Mouse (Mus musculus) intestine, embryonic 16.5 days (tissue): Measurements from ENCODE around the gene Naaladl1. TPM values are rescaled to one million over a fixed set of nuclear protein-coding genes. Genes with fewer than 3 reads are reported as not detected.

Source experiments
- ATAC-seq: fragments of 200-750 bp; cut with Nextera tagmentation; 2 replicates; pipeline ENCODE4 v1.8.0; 2017; ENCODE audit warnings: moderate TSS enrichment, moderate library complexity
- H3K27ac ChIP-seq: fragments of 300-500 bp; sonication (generic); 2 replicates; pipeline ENCODE4 v1.5.1; 2014; ENCODE audit warnings: mild to moderate bottlenecking, low read length
- H3K27me3 ChIP-seq: fragments of 300-500 bp; sonication (generic); replicated peaks from 2 replicates; pipeline ENCODE4 v1.6.1; 2014; ENCODE audit warnings: low read length, control low read depth, mixed read lengths; ENCODE audit not compliant: control insufficient read depth, insufficient read depth
- H3K36me3 ChIP-seq: fragments of 300-500 bp; sonication (generic); 2 replicates; pipeline ENCODE4 v1.6.1; 2014; ENCODE audit warnings: low read length, control low read depth; ENCODE audit not compliant: control insufficient read depth, insufficient read depth
- H3K4me1 ChIP-seq: fragments of 300-500 bp; sonication (generic); 2 replicates; pipeline ENCODE4 v1.6.1; 2014; ENCODE audit warnings: low read length, control low read depth, mixed read lengths; ENCODE audit not compliant: control insufficient read depth, insufficient read depth
- H3K4me2 ChIP-seq: fragments of 300-500 bp; sonication (generic); 2 replicates; pipeline ENCODE4 v1.6.1; 2014; ENCODE audit warnings: low read depth, low read length, control low read depth
- H3K4me3 ChIP-seq: fragments of 300-500 bp; sonication (generic); 2 replicates; pipeline ENCODE4 v1.5.1; 2014; ENCODE audit warnings: mild to moderate bottlenecking, low read length
- H3K9ac ChIP-seq: fragments of 300-500 bp; sonication (generic); 2 replicates; pipeline ENCODE4 v1.6.1; 2014; ENCODE audit warnings: low read depth, low read length
- H3K9me3 ChIP-seq: fragments of 300-500 bp; sonication (generic); 2 replicates; pipeline ENCODE4 v1.6.1; 2016; ENCODE audit warnings: low read length, control low read depth; ENCODE audit not compliant: control insufficient read depth
- WGBS: fragments of 180-500 bp; shearing (Covaris S2); extraction: QIAGEN DNeasy Blood & Tissue Kit; methylation state at CpG from one replicate; pipeline ENCODE4 v1.1.7; 2014; 5-methylcytosine and 5-hydroxymethylcytosine counted together
- polyA plus RNA-seq: library from polyadenylated mRNA; unstranded; fragments of >200 nt; fragmentation: Nextera tagmentation; extraction: Ambion mirVana; gene quantifications from 2 replicates; pipeline ENCODE4 v1.2.1, GENCODE M21; 2015

The Naaladl1 gene
- polyA plus RNA-seq, 1 experiment from 2014 or later: 71.9 TPM

DNA sequence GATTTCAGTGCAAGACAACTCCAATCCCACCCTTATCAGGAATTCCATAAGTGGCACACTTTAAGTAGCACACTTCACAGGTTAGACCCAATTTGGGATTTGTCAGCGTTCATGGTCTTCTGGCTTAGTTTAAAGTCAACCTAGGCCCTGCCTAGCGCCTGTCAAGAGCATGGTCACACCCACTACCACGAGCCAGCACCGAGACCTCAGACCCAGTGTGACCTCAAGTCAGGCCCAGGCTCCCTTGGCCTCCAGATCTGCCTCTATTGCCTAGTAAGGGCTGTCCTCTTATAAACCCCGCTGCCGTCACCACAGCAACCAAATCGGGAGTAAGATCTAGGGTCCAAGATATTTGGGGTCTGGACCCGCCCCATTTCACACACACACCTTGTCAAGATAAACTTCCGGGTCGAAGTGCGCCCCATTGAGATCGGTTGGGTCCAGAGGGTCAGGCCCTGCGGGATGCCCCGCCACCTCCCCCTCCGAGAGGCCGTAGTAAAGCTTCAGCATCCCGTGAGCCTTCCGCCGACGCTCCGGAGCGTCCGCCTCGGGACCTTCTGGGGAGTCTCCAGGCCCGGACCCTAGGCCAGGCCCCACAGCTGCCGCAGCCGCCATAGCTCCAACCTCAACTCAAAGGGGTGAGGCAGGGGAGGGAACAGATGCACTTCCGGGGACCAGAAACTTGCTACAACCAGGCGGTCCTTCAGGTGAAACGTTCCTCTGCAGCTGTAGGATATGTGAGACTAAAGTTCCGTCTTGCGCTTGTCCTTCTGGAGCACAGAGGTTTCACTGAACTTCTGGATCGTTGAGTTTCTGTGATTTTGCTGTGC lies 28.8 kb upstream of the Naaladl1 start, which contains the start of gene Vps51:
Gene Vps51 (minus strand): TSS at position 668 of the 830 bp plus-strand sequence.
- peak; percentile 94 for ATAC-seq
- WGBS: under 1% methylated on average over 33 of the region's 33 CpGs
- Histone ChIP-seq H3K9me3 (no peaks in the 10 kb centered on the region), H3K4me2 (peak within 1 kb of the TSS; percentile 75), H3K27ac (peak within 1 kb of the TSS; percentile 88), H3K4me3 (peak within 1 kb of the TSS; percentile 93), H3K27me3 (no peaks in the 10 kb centered on the region), H3K36me3 (peaks cover 8% of the 10 kb centered on the region), H3K9ac (peak within 1 kb of the TSS; percentile 93), H3K4me1 (peaks cover 7% of the 10 kb centered on the region)

DNA sequence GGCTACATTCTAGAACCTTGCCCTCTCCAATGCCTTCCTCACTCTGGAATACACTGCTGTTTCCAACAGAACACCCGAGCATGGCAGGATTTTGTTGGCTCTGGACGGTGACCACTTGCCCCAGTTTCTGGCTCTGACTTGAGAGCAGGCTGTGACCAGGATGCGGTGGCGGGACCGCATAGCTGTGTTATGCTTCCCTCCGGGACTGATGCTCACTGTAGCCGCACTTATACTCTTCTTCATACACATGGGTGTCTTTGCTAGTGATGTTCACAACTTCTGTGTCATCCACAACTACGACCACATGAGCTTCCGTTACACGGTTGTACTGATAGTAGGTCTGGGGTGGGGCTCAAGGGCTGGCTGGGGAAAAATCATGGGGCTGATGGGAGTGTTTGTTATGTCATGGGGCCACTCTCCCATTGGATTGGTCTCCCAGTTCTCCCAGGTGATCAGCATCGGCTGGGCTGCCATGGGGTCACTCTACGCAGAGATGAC lies 25.6 kb upstream of the Naaladl1 start, which contains the start of gene Tmem262:
Gene Tmem262 (plus strand): TSS at position 51 of the 498 bp plus-strand sequence.
- Histone ChIP-seq H3K27me3 (no peaks in the 10 kb centered on the region), H3K9ac (no peak within 1 kb of the TSS), H3K36me3 (peaks cover 2% of the 10 kb centered on the region), H3K4me3 (no peak within 1 kb of the TSS), H3K4me2 (no peak within 1 kb of the TSS), H3K4me1 (peaks cover 14% of the 10 kb centered on the region), H3K9me3 (no peaks in the 10 kb centered on the region), H3K27ac (no peak within 1 kb of the TSS)
- no peak for ATAC-seq
- WGBS: 92% methylated on average over 12 of the region's 12 CpGs

DNA sequence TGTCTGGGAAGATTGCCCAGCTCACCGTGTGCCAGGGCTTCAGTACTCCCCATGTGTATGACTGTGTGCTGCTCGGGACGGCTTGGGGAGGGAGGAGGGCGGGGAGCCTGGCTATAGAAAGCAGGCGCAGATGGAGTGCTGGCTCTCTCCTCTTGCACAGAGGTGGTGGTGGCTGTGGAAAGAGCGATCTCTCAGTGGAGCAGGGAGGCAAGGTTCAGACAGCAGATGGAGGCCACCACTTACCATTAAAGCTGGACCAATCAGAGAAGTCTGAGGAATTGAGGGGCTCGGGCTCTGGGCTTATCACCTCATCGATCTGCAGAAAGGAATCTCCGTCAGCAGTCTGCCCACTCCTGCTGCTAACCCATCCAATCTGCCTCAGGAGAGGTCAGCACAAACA lies 23.4 kb upstream of the Naaladl1 start, which contains the start of gene Gm28374:
Gene Gm28374 (minus strand): TSS at position 101 of the 400 bp plus-strand sequence.
- H3K4me1 ChIP-seq: peaks cover 11% of the 10 kb centered on the region
- no peak within 1 kb of the TSS for H3K4me3 ChIP-seq
- H3K4me2 ChIP-seq: no peak within 1 kb of the TSS
- H3K9ac ChIP-seq: no peak within 1 kb of the TSS
- no peaks in the 10 kb centered on the region for H3K9me3 ChIP-seq
- no peak for ATAC-seq
- WGBS: 88% methylated on average over 9 of the region's 9 CpGs
- no peak within 1 kb of the TSS for H3K27ac ChIP-seq
- no peaks in the 10 kb centered on the region for H3K27me3 ChIP-seq
- peaks cover 2% of the 10 kb centered on the region for H3K36me3 ChIP-seq

DNA sequence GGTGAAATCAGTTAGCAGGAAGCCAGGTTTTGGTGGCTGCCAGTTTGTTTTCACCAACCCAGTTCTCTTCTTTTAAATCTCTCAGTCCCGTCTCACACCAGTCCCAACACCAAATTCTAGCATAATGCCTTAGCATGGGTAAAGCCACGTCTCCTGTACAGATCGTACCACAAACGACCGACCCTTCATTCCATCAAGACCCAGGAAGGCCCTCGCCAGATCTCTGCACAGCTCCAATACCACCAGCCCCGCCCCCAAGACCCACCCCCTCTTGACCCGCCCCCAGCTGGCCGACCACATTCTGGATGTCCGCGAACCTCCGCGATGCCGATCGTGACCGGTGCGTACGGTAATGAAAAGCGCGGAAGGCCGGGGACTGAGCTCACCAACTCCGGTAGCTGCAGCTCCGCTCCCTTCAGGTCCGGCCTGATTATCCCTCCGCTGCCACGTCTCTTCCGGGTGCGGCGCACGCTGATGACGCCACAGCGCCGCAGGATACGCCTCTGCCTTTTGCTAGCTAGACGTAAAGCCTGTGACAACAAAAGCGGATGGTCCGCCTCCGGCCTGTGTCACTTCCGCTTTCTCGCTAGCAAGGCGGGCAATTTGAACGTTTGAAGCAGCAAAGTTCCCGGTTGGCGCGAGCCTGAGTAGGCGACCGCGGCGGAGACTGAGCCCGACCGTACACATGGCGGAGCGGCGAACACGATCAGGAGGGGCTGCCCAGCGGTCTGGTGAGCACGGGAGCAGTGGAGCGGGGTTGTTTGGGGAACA lies 20.9 kb upstream of the Naaladl1 start, which contains the start of the genes Zfpl1 and Cdca5:
Gene Zfpl1 (minus strand): TSS at position 479 of the 771 bp plus-strand sequence.
Gene Cdca5 (plus strand): TSS at position 506 of the 771 bp plus-strand sequence.
- under 1% methylated on average over 58 of the region's 58 CpGs for WGBS
- H3K27me3 ChIP-seq: no peaks in the 10 kb centered on the region
- ATAC-seq: peak; percentile 92
- no peaks in the 10 kb centered on the region for H3K9me3 ChIP-seq
- peak within 1 kb of the TSS; percentile 81 for H3K4me3 ChIP-seq
- H3K36me3 ChIP-seq: peaks cover 2% of the 10 kb centered on the region
- peak within 1 kb of the TSS; percentile 73 for H3K27ac ChIP-seq
- H3K4me1 ChIP-seq: peaks cover 11% of the 10 kb centered on the region
- H3K4me2 ChIP-seq: peak within 1 kb of the TSS; percentile 93
- H3K9ac ChIP-seq: peak within 1 kb of the TSS; percentile 80

DNA sequence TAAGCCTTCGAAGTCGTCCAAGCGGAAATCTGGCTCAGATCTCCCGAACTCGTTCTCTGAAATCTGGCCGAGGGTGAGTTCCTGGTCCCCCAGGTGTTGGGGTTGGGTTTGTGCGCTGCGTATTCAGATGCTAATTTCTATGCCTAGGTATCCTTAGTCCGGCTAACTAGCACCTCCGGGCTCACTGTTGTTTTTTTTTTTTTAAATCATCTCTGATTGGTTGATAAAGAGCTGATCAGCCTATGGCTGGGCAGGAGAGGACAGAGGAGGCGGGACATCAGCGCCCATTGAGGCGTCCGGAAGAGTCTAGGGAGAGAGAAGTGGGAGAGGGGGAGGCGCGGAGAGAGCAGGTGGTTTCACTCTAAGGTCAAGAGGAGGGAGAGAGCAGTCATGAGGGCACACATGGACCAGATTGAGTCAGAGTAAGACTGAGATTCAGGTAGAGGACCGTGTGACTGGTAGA lies 20.1 kb upstream of the Naaladl1 start:
- Histone ChIP-seq H3K36me3 (peaks cover 8% of the 10 kb centered on the region), H3K9ac (peak overlapping the region; percentile 80), H3K4me2 (peak overlapping the region; percentile 81), H3K9me3 (no peaks in the 10 kb centered on the region), H3K4me1 (peaks cover 11% of the 10 kb centered on the region), H3K4me3 (peak overlapping the region; percentile 81), H3K27me3 (no peaks in the 10 kb centered on the region), H3K27ac (peak overlapping the region; percentile 73)
- ATAC-seq: peak; percentile 78
- 0% methylated on average over 17 of the region's 17 CpGs for WGBS

DNA sequence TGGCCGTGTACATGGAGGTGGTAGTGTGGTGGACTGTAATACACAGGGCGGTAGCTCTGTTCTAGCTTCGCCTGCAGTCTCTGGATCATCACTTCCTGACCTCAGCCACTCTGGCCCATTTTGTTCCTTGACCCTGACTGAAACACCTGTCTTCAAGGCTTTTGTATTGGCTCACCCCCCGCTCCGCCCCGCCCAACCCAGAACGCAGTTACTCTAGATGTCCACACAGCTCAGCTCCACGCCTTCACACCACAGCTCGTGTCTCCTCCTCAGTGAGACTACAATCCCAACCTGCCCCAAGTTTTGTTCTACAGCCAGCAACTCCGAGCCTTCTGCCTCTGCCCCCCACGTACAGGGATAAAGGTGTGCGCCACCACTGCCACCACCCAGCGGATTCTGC lies 16.7 kb upstream of the Naaladl1 start:
- WGBS: 86% methylated on average over 13 of the region's 13 CpGs

DNA sequence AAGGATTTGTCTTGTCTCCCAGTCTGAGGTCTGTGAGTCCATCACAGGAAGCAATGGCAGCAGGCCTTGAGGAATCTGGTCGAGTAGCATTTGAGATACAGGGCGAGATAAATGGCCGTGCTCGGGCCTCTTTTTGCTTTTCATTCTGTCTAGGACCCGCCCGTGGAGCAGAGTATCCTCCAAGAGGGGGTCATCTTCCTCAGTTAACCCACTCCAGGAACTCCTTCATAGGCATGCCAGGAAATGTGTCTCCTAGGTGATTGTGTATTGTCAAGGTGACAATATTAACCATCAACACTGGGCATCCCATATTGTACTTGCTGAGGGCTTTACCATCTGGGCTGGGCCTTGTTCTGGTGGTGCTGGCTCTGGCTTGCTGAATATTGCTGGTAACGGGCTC lies 11.5 kb upstream of the Naaladl1 start, which contains the start of gene AC131692.1:
Gene AC131692.1 (plus strand): TSS at position 301 of the 400 bp plus-strand sequence.
- H3K4me1 ChIP-seq: no peaks in the 10 kb centered on the region
- peaks cover 9% of the 10 kb centered on the region; the same call in 1 of the 2 replicates for H3K36me3 ChIP-seq
- H3K27ac ChIP-seq: no peak within 1 kb of the TSS
- no peak within 1 kb of the TSS for H3K4me2 ChIP-seq
- ATAC-seq: no peak
- WGBS: 85% methylated on average over 7 of the region's 7 CpGs
- H3K9ac ChIP-seq: no peak within 1 kb of the TSS
- H3K9me3 ChIP-seq: no peaks in the 10 kb centered on the region
- no peak within 1 kb of the TSS for H3K4me3 ChIP-seq
- no peaks in the 10 kb centered on the region for H3K27me3 ChIP-seq

More for the DNA sequence above, 16.7 kb upstream of the Naaladl1 start:
- Histone ChIP-seq H3K4me1 (peaks cover 9% of the 10 kb centered on the region), H3K36me3 (peaks cover 7% of the 10 kb centered on the region; the same call in 1 of the 2 replicates), H3K4me2 (no peak overlapping the region), H3K4me3 (no peak overlapping the region), H3K27ac (no peak overlapping the region), H3K9ac (no peak overlapping the region), H3K9me3 (no peaks in the 10 kb centered on the region), H3K27me3 (no peaks in the 10 kb centered on the region)
- no peak for ATAC-seq

DNA sequence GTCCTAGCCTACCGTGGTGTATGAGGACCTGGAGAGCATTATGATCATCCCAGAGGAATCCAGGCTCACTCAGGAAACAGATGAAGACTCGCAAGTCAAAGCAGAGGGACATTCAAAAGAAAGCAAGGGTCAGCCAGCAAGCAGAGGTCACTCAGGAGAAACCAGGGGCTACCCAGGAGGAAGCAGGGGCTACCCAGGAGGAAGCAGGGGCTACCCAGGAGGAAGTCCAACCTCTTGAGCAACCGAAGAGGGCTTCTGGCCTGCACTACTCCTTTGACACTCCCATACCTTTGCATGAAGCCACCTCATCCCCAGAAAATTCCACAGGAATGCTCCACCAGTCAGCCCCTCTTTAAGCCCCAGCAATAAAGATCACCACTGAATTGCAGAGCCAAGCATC lies 7.7 kb upstream of the Naaladl1 start:
- WGBS: 95% methylated on average over 3 of the region's 3 CpGs
- Histone ChIP-seq H3K4me1 (0 out of 2 replicates have a peak, but pooled peaks cover 2% of the 10 kb centered on the region), H3K27ac (no peak overlapping the region), H3K9ac (no peak overlapping the region), H3K9me3 (no peaks in the 10 kb centered on the region), H3K4me3 (no peak overlapping the region), H3K27me3 (no peaks in the 10 kb centered on the region), H3K4me2 (no peak overlapping the region), H3K36me3 (peaks cover 2% of the 10 kb centered on the region; the same call in 1 of the 2 replicates)
- ATAC-seq: no peak
